Mouse (Mus musculus): ENCODE results near the gene Gja1. TPM values are rescaled to one million over a fixed set of nuclear protein-coding genes. Genes with fewer than 3 reads are reported as not detected.

Gene Gja1
- polyA plus RNA-seq, 1 experiment from 2014 or later, result 467 TPM

Other genes starting within 250 kb of the Gja1 start
- 1.9 and 2.0 TPM in 2 replicates for gene Tbc1d32, start 148.6 kb upstream of the Gja1 start, polyA plus RNA-seq (2015; fragmentation: Nextera tagmentation; extraction: Ambion mirVana)